Mouse (Mus musculus) cerebellum, postnatal 14 days (tissue): ENCODE measurements around the gene Rnf217.

Source experiments
- DNase-seq, 2 experiments: peaks; one replicate each; pipeline ENCODE4 v3.0.0; 2021; ENCODE audit warnings: mixed read lengths in 2 of 2

The Rnf217 gene

GRCm38 (mm10) chr10:31551850-31552249 is 57.1 kb downstream of the Rnf217 start:
- DNase-seq: no peak

- no peak for DNase-seq
These were observed 57.6 kb downstream of the Rnf217 start for GRCm38 (mm10) chr10:31551362-31551761.

GRCm38 (mm10) chr10:31547156-31547555 is 61.8 kb downstream of the Rnf217 start:
- no peak for DNase-seq

GRCm38 (mm10) chr10:31544149-31544942 is 64.6 kb downstream of the Rnf217 start:
- no peak for DNase-seq

GRCm38 (mm10) chr10:31540518-31540917 is 68.5 kb downstream of the Rnf217 start:
- DNase-seq: no peak

GRCm38 (mm10) chr10:31539351-31539750 is 69.6 kb downstream of the Rnf217 start:
- DNase-seq: no peak

GRCm38 (mm10) chr10:31538721-31539120 is 70.3 kb downstream of the Rnf217 start:
- no peak for DNase-seq

- no peak for DNase-seq
These were observed 70.7 kb downstream of the Rnf217 start for GRCm38 (mm10) chr10:31538243-31538642.

GRCm38 (mm10) chr10:31537213-31537612 is 71.8 kb downstream of the Rnf217 start:
- no peak for DNase-seq

- DNase-seq: no peak
These were observed 73.9 kb downstream of the Rnf217 start for GRCm38 (mm10) chr10:31535046-31535445.

- no peak for DNase-seq
These were observed 75.6 kb downstream of the Rnf217 start for GRCm38 (mm10) chr10:31533270-31533826.

- no peak for DNase-seq
These were observed 76.2 kb downstream of the Rnf217 start for GRCm38 (mm10) chr10:31532782-31533181.

- no peak for DNase-seq
These were observed 80.5 kb downstream of the Rnf217 start for GRCm38 (mm10) chr10:31528297-31528984.

GRCm38 (mm10) chr10:31525705-31526104 is 83.3 kb downstream of the Rnf217 start:
- no peak for DNase-seq

GRCm38 (mm10) chr10:31519420-31519819 is 89.6 kb downstream of the Rnf217 start:
- DNase-seq: peak in 1 of 2 experiments; percentile 14

GRCm38 (mm10) chr10:31518210-31518609 is 90.8 kb downstream of the Rnf217 start:
- DNase-seq: no peak

- no peak for DNase-seq
These were observed 91.8 kb downstream of the Rnf217 start for GRCm38 (mm10) chr10:31517192-31517591.

- no peak for DNase-seq
These were observed 93.1 kb downstream of the Rnf217 start for GRCm38 (mm10) chr10:31515897-31516296.

- peak; percentile 45 to 51 for DNase-seq
These were observed 104.8 kb downstream of the Rnf217 start for GRCm38 (mm10) chr10:31504134-31504551.

GRCm38 (mm10) chr10:31503542-31504133 is 105.3 kb downstream of the Rnf217 start:
- no peak for DNase-seq

- DNase-seq: no peak
These were observed 107.3 kb downstream of the Rnf217 start for GRCm38 (mm10) chr10:31501644-31502043.

- DNase-seq: no peak
These were observed 112.1 kb downstream of the Rnf217 start for GRCm38 (mm10) chr10:31496931-31497330.

GRCm38 (mm10) chr10:31495826-31496225 is 113.2 kb downstream of the Rnf217 start:
- DNase-seq: peak; percentile 16 to 37
